Mouse (Mus musculus) CD4-positive helper T cell, adult 2 months (primary cell): ENCODE measurements around the gene Kdelr1.

Experiments used
- DNase-seq: peaks from one replicate; pipeline ENCODE4 v3.0.0-alpha.2; 2012; ENCODE audit warnings: low read depth, missing footprints, low spot score

Kdelr1 gene

DNA sequence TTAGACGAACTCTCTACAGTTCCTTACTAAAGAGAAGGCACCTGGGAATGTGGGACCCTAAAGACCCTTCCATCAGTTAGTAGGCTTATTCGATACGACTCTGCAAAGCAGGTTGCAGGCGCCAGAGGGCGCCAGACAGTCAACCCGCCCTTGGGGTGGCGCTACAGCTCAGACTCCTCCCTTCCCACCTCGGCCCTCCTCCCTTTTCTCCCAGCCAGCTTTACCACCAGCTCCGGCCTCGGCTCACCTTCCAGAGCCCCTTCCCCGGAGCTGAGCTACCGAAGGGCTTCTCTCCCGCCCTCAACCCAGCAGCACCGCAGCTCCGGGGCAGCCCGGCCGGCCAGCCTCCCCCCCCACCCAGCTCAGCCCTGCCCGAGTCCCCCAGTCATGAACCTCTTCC lies at the start of gene Kdelr1:
Gene Kdelr1, plus strand, starts transcription at position 149 of the 400 bp plus-strand sequence.
- DNase-seq, result peak; percentile 90

DNA sequence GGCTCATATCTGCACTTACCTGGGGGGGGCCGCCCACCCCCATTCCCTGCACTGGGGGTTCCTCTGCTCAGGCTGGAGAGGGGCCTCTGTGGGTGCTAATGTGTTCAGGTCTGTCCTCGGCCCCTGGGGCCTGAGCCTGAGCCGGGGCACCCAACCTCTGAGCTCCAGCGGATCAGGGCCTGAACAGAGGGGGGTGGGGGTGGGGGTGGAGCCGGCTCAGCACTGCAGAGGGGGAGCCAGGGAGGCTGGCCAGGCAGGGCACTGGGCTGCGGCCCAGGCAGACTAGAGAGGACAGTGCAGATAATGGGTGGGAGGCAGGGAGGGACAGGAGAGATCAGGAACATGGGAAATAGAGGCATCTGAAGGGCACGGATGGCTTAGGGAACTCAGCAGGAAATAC lies 48.0 kb upstream of the Kdelr1 start, which contains the start of gene Kcnj14:
Gene Kcnj14, minus strand, starts transcription at position 185 of the 400 bp plus-strand sequence.
- DNase-seq, result no peak

DNA sequence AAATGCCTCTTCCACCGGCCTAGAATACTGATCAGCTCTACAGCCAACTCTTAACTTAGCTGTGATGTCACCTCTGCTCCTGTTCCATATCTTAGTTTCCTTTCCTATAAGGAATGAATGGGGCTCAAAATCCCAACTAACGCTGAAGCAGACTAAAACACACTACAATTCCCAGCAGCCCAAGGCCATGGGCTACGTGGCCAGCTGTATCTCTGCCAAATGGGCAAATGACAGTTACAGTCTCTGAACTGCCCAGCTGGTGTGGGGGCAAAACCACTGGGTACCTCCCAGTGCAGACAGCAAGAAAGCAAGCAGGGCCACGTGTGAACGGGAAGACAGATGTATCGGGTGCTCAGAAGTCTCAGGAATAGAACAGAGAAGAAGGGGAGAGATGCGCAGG lies 45.9 kb upstream of the Kdelr1 start:
- DNase-seq, result no peak

DNA sequence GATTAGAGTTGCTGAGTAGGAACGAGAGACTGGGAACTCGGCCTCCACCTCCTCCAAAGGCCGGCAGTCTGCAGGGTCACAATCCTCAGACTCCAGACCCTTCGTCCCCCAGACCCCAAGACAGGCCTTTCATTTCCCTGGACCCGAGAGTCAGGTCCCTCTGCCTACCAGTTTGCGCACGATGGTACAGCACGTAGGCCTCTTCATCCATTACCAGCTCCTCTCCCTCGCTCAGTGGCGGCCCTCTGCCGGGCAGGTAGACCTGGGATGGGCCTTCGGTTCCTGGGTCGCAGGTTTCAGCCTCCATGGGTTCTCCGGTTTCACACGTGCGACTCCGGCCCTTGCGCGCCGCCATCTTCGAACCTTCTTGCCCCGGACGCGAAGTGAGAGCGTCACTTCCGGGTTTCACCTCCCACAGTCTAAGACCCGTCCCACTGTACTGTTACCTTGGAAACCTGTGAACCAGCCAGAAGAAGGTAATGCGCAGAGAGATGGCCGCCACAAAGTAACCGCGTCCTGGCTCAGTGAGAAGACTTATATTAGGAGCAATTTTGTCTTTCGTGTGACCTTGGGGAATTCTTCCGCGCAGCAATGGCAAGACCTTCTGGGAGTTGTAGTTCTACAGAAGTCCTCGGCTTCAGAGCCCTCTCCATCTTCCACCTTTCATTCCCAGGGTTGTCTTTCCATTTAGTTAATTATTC lies 42.0 kb upstream of the Kdelr1 start, which contains the start of gene Grwd1:
Gene Grwd1, minus strand, starts transcription at position 518 of the 701 bp plus-strand sequence.
- peak; percentile 95 for DNase-seq

DNA sequence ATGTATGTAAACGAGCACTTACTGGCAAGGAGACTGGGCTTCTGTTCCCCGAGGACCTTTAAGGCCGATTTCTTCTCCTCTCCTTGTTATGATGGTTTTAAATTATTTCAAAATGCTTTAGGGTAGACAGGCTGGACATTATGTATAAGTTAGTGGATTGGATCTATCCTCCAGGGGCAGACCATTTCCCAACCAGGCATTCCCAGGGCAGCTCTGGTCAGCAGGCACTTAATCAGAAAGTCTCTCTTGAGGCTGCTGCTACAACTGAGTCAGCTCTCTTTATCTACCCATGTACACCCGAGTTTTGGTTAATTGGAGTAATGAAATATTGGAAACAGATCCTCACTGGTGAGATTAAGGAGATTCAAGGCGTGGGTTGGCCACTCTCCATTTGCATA lies 41.4 kb upstream of the Kdelr1 start:
- DNase-seq, result no peak

DNA sequence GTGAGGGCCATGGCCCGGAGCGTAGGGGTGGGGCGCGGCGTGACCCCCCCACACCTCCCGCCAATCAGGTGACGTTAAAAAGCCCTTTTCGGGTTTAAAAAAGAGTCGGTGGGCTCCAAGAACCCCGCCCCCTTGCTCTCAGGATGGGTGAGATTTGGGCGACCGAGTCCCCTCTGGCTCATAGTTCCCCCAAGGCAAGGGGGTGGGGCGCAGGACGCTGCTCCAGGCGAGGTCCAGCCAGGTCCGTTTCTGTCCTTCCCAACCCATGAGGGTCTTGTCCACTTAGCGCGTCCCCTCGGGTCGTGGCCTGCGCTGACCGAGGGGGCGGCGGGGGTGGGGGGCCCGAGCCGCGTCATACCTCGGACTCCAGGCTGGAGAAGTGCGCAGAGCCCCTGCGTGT lies 40.1 kb upstream of the Kdelr1 start:
- DNase-seq, result no peak

DNA sequence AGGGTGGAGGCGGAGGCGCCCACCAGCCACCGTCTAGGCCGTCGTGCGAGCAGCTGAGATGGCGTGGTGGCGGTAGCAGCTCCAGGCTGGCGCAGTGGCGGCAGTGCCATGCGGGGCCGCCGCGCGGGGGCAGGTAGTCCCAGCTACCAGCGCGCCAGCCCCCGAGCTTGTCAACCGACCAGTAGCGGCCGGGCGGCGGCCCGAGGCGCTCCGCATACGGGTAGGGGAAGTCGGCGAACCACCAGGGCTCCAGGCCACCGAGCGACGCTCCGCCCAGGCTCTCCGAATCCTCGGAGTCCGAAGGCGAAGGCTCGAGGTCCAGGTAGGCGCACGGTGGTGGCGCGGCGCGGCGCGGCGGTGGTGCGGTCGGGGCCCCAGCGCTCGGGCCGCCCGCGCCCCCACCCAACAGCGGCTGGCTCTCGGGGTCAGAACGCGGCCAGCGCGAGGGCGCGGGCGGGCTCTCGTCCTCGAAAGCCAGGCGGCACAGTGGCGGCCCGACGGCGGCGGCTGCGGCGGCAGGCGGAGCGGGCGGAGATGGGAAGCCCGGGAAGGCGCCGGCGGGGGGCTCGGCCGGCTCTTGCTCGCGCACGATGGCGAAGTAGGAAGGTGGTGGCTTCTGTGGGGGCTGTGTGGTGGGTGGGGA lies 39.3 kb upstream of the Kdelr1 start:
- DNase-seq, result peak; percentile 44

DNA sequence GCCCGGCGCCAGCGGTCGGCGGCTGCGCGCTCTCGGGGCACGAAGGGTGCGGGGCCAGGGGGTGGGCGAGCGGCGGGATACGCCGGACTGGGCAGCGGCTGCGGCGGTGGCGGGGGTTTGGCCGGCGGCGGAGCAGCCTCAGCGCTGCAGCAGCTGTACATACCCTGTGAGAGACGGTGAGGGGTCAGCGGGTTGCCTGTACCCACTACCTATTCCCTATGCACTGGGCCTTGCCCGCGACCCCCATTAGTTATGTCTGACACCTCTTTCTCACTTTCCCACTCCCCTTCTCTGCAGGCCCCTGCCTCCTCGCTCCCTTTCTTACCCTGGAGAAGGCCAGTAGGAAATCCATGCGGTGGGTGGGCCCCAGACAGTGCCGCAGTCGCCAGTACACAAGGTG lies 38.6 kb upstream of the Kdelr1 start:
- DNase-seq, result no peak

DNA sequence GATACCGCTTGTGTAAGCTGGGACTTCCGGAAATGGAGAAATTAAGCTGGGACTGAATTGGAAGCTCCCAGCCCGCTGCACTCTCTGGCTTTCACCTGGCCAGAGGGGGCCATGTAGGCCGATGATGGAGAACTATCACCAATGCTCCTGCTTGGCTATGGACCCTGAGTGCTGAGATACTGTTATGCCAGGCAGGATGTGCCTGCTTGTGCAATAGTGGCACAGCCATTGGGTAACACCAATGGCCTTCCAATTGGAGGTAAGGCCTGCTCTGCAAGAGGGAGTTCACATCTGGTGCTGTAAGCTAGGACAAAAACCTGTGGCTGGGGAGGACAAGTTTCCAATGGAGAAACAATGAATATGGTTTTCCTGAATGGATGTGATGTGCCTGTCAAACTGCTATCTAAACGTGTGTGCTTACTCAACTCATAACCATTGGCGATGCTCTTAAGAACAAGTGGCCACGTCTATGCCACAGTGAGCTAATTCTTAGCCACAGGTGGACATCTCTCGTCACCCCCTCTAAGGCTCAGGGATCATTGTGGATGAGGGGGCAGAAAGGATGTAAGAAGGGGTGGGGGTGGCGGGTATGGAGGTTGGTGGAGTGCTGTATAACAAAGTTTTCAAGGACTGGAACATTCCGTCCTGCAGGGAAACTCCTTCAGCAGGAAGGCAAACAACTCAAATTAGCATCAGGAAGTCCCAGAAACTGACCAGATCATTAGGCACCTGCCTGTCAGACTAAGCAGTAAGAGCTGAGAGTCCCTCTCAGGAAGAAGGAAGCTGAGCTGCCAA lies 29.4 kb upstream of the Kdelr1 start:
- no peak for DNase-seq

DNA sequence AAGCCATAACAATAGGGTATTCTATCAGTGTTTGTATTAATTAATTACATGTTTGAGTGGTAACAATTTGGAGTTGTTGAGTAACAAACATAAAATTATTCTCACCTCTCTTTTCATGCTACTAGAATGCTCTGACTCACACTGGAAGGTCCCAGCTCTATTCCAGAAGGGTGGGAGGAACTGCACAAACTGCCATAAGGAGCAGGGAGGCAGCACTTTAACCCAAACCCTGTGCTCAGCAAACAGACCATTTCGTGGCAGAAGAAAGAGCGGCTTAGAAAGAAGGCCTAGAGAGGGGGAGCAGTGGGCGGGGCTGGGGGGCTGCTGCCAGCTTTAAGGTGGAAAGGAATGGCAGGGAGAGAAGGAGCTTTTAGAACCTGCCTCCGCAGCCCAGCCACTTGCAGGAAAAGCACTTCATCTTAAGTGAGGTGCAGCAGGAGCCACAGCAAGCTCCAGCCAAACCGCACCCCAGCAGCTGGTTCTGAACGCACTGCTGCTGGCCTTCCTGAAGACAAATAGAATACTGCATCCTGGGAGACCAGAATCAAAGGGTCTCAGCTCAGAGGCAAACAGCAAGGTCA lies 24.0 kb upstream of the Kdelr1 start:
- no peak for DNase-seq

DNA sequence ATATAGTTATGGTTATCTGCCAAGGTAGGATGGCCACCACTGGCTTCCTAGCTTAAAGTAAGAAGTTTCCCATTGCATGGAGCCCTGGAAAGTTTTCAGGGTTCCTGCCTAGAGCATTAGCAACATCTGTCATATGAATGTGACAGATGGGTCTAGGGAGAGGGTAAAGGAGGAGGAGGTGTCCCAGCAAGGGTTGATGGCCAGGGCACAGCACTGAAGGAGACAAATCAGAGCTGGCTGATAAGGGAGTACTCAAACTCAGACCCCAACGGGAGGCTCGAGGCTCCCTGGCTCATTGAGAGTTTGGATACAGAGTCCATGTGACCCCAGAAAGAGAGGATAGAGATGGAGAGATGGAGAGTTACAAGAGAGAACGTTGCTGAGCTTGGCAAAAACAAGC lies 21.9 kb upstream of the Kdelr1 start:
- no peak for DNase-seq

DNA sequence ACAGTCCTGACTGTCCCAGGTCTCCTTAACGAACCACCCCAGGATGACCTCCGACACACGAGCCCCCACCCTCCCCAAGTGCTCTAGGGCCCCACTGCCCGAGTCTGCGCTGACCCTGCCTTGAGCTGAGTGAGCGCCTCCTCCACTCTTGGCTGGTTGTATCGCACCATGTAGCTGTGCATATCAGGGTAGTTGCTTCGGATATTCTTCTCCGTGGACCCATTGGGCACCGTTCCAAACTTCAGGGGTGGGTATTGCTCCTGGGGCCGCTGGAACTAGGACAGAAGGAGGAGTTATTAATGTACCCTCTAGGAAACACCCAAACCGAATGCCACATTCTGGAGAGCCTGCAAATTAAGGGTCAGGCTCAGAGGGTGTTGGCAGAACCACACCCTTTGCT lies 19.5 kb upstream of the Kdelr1 start:
- DNase-seq, result no peak

DNA sequence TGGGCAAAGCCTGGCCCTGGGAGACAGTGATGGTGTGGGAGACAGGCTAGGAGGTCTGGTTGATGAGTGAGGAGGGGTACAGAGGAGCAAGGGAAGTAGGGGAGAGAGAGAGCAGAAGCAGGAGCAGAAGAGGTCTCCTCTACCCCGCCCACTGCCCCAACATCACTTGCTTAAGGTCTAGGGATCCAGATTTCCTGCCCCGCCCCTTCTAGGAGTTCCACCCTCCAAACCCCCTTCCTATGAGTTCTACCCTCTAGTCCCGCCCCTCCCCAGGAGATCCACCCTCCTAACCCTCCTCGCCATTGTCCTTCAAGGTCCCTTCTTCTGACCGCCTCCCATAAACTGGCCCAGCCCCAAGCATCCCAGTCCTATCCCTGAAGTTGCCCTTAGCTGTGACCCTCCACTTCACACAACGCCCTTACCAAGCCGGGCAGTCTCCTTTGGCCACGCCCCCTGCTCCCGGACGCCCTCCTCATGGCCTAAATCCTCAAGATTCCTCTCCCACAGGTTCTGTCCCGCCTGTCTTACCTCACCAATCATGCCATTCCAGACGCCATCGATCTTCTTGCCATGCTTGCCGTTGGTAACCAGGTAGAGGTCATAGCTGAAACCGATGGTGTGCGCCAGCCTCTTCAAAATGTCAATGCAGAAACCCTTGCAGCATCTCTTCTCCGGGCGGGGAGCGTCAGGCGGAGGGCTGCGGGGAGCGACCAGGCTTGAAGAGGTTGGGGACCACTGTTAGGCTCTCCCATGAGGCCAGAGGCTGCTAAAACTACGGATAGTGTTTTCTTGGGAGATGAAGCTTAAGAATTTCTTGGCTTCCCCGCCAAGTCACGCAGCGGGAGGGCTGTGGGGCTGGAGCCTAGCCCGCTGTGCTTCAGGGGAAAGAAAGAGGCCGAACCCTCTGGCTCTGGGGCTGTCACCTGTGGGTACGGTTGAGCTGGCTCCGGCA lies 15.3 kb upstream of the Kdelr1 start:
- DNase-seq, result no peak

DNA sequence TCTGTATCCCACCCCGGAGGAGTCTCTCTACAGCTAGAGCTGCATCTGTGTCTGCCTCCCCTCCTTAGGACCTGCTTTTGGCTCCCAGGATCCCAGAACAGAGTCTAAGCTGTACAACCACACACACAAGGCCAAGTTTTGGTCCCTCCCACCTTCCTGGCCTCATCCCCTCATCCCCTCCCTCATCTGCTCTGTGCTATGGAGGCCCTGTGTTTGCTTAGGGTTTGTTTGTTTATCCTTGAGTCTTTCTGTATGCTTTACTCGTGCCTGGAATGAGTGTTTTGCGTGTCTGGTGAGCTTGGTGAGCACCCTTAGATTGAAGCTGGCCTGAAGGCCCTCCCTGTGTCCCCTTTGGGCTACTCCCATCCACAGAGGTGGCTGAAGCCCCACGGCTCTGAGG lies 13.6 kb upstream of the Kdelr1 start:
- no peak for DNase-seq

DNA sequence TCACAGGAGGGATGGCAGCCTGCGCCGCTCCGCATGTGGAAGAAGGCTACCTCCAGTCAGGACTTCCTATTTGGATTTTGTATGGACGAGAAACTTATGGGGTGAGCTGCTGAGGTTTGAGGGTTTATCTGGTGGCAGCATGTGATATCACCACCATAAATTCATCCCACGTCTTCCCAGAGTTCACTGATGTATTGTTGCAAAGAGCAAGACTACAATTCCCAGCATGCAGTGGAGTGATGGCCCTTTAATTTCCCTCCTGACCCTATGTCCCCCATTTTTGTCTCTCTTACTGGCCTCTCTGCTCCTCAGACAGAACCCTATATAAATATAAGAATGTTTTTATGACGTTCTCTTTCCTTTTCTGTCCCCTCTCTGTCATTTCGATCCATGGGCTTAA lies 9.8 kb upstream of the Kdelr1 start:
- no peak for DNase-seq

DNA sequence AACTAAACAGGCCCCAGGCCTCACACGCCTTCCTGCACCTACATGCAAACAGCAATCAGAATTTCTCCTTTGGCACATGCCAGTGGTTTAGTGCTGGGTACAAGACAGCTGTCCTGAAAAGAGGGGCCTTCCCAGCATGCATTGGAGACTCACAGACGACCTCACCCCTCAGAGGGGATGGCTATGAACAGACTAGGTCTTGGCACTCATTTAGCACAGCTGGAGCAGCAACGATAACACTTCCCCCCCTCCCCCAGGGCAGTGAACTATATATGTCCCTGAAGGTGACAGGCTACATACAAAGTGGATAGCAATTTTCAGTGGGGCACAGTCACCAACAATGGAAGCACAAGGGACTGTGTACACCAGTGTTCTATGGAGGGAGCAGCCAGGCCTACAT lies 8.1 kb upstream of the Kdelr1 start:
- DNase-seq, result no peak

DNA sequence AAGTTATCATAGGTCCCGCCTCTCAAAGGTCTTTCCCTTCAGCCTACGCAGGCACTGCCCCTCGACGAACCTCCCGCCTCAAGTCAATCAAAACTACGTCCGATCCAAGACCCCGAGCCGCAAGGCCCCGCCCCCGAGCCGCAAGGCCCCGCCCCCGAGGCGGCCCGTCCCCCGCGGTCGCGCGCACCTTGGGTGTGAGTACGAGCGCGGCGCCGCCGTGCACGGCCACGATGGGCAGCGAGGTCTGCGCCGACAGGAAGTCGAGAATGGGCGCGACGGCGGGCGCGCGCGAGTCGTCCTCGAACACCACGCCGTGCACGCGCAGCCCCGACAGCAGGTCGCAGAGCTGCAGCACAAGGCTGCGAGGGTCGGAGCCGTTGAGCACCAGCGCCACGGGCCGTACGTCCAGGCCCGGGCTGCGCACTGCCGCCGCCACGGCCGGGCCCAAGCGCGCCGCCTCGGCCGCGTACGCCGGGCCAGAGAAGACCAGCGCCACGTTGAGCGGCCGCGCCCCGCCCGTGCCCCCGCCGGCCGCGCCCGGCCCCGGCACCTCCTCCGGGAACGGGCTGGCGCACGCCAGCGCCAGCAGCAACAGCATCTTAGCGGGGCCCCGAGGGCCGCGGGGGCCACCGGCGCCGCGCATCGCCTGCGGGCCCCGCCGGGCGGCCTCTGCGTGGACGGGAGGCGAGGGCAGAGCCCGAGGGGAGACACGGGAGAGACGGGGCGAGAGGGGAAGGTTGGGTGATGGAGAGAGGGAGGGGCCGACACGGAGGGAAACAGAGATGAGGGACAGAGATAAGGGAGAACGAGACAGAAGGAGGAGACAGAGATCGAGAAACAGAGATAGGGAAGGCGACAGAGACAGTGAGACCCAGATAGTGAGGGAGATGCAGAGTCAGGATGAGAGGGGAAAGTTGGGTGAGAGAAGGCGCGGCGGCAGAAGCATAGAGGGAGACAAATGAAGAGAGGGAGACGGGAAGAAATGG lies 6.4 kb upstream of the Kdelr1 start:
- DNase-seq, result peak; percentile 93

DNA sequence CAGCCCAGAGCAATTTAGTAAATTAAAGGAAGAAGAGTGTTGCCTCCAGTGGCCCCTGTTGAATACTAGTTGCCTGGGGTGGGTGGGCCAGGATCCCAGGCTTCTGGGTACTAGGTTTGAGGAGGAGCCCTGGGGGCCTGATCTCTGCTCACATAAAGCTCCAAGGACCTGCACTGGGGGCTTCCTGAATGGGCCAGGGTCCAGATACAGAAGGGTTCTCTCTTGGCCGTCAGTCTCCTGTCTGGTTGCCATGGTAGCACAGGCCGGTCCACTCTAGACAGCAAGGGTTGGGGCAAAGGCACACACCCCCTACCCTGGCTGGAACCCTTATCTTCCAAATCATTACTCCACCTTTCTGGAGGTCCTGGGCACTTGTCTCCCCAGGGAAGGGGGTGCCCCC lies 4.7 kb upstream of the Kdelr1 start:
- no peak for DNase-seq

DNA sequence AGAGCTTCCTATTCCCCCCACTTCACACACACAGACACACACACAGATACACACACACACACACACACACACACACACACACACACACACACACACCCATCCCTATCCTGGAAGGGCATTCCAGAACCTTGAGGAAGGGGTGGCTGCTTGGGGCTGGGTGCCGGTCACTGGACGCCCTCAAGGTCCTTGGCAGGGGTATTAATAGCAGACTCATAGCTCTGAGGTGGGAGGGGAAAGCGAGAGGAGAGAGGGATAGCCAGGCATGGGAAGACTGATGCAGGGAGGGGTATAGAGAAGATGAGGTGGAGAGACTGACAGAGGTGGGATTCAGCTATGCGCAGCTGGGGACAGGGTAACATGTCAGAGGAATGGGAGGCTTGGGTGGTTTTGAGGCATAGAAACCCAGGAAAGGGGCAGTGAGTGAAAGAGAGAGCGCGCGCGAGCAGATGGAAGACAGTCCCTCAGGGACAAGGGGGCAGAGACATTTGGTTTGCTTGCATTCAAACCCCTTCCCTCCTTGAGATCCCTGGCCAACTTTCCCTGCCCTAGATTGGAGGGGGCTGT lies 3.4 kb upstream of the Kdelr1 start:
- DNase-seq, result no peak

DNA sequence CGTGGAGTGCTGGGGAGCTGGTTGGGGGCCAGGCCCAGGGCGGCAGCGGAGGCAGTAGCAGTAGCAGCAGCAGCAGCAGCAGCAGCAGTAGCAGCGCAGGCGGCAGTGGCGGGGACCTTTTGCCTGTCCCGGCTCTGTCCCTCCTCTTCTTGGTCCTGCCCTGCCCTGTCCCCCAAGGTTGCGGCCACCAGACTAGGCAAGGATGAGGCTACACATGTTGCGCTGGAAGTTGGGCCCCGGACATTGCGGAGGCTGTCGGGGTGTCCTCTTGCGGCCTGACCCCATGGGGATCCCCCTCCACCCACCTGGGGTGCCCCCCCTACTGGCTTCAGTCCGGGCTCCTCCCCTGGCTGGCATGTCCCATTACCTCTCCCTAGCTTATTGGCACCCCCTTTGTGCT lies 2.8 kb upstream of the Kdelr1 start:
- no peak for DNase-seq
